Mouse (Mus musculus): Measurements from ENCODE around the gene Zdhhc8. TPM values are rescaled to one million over a fixed set of nuclear protein-coding genes. Genes with fewer than 3 reads are reported as not detected.
A peak's percentile ranks its signal among the peaks of the same experiment; 100 is the strongest.

The Zdhhc8 gene
- total RNA-seq, 2 experiments from 2014 or later: 23.7 to 27.3 TPM

DNA sequence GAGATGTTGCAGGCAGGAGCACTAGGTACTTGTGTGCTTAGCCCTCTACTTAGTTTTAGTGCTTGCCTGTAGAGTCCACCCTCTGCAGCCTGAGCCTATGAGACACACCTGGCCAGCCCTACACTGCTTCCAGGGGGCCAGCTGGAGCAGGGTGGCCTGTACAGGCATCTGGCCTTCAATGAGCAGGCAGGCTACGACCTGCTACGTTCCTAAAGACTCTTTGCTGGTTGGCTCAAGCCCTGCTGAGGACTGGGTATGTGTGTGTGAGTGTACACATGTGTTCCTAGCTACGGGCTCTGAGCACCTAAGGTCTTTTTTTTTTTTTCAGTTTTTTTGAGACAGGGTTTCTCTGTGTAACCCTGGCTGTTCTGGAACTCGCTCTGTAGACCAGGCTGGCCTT is 3.5 kb downstream of the Zdhhc8 start:
- DNase-seq (ENCODE audit: low spot score): no peak

DNA sequence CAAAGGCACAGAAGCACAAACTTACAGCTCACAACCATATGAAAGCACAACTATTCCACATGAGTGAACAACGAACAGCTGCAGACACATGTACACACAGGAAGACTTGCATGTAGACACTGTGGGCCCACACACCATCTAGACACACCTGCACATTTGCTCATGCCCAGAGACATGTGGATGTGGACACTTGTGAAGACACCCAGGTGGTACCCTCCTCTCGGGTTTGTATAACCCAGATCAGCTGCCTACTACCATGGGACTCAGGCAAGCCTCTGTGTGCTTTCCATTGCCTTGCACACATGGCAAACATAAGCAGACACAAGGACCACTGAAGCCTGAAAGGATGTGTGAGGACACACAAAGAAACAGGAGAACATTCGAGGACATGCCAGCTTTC is 3.9 kb downstream of the Zdhhc8 start:
- DNase-seq (ENCODE audit: low spot score): no peak

DNA sequence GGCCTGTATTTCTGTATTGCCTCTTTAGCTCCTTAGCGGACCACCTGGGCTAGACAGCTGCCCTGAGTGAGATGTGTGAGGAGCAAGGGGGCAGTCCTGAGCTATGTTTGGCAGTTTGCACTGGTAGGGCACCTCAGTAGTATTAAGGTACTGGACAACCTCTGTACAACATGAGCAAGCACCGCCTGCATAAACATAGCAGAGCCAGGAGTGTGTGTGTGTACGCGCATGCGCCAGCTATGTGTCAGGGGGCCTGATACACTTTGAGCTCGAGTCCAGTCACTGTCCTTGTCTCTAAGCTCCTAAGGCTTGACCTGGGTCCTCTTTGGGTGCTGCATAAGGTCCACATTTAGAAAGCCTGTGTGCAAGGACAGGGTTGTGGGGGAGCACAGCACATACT is 4.3 kb downstream of the Zdhhc8 start:
- DNase-seq (ENCODE audit: low spot score): no peak

DNA sequence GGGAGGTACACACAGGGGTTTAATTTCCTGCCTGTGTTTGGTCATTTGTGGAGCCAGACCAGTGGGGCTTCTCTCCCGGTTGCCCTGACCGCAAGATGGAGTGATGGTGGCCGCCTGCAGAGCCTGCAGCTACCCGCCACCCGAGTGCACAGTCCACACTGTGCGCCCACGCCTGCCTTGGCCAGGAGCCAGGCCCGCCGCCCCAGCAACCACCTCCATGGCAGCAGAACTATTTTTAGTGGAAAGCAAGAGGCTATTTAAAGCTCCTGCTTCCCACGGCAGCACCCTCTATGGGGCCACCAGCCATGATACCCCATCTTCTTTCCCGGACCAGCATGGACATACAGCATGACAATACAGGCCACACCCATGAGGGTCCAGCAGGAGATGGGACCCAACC is 5.3 kb downstream of the Zdhhc8 start:
- DNase-seq (ENCODE audit: low spot score): peak; percentile 34

DNA sequence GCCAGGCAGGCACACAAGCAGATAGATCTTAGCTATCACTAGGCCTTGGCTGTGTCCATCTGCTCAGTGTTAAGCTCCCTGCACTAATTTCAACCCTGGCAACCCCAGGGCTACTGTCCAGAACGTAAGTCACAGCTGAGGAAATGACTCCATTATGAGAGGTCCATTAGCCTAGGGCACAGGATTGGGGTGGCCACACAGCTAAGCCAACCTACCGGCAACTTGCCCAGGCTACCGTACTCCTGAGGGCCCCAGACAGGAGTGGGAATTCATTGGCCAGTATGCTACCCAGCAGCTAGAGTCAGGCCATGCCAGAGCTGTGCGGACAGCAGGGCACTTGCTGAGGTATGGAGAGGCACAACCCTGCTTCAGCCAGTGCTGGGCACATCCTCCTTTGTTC is 6.1 kb downstream of the Zdhhc8 start:
- DNase-seq (ENCODE audit: low spot score): no peak

DNA sequence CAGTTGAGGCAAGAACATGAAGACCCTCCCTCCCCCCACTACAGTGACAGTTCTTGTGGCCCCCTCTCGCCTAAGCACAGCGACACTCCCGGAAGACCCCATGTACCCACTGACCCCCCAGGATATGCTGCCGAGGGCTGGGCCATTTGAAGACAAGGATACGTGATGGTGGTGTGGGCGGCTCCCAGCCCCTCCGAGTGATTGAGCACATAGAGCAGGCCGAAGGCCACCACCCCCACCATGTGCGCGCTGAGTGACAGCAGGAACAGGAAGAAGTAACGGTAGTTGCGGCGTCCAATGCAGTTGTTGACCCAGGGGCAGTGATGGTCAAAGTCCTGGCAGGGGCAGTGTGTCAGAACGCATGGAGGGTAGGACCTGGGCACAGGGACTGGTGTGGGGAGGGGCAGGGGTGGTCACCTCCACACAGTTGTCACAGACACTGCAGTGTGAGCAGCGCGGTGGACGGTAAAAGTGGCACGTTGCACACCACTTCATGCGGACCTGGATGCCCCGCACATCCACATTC is 7.0 kb downstream of the Zdhhc8 start:
- DNase-seq (ENCODE audit: low spot score): no peak

DNA sequence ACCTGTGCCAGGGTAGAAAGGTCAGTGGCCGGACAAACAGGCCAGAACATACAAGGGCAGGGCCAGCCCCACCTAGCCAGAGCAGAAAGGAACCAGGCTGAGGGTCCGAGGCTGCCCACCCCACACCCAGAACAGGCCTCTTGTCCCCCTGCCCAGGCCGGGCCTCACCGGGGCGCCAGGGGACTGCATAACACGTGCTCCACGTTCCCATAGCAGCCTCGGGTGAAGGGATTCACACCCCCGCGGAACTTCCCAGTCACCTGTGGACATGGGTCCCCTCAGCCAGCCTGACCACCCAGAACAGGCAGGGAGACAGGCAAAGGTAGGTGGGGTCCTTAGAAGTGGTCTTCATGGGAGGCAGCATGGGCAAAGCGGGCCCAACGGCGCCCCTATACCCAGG is 7.7 kb downstream of the Zdhhc8 start:
- DNase-seq (ENCODE audit: low spot score): no peak

DNA sequence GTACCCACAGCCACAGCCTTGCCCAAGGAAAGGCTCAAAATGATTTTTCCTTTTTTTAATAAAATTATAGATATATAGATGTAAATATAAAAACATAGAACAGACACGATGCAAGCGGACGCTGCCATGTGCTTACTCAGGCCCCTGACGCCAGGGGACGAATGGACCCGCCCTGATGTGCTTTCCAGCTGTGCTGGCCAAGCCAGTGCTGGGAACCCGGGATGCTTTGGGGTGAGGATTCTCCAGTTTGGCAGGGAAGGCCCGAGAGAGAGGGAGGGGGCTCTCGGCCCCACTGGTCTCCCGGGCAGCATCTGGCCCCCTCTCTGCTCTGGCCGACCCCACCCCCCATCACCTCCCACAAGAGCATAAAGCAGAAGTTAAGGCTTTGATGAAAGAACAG is 12.7 kb downstream of the Zdhhc8 start:
- peak; percentile 38 for DNase-seq (ENCODE audit: low spot score)

DNA sequence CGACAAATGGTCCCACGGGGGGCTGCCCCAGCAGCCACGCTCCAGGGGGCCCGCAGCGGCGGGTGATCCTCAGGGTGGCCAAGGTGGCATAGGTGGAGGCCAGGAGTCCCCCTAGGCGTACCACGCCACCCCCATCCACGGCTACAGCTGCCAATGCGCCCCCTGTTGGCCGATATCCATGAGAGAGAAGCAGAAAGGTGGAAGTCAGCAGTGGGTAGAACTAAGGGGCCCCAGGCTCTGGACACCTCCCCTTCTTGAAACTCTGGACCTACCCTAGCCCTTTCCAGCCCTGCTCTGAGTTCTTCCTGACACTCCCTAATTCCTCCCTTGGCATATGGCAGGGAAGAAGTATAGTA is 13.4 kb downstream of the Zdhhc8 start:
- DNase-seq (ENCODE audit: low spot score): no peak

DNA sequence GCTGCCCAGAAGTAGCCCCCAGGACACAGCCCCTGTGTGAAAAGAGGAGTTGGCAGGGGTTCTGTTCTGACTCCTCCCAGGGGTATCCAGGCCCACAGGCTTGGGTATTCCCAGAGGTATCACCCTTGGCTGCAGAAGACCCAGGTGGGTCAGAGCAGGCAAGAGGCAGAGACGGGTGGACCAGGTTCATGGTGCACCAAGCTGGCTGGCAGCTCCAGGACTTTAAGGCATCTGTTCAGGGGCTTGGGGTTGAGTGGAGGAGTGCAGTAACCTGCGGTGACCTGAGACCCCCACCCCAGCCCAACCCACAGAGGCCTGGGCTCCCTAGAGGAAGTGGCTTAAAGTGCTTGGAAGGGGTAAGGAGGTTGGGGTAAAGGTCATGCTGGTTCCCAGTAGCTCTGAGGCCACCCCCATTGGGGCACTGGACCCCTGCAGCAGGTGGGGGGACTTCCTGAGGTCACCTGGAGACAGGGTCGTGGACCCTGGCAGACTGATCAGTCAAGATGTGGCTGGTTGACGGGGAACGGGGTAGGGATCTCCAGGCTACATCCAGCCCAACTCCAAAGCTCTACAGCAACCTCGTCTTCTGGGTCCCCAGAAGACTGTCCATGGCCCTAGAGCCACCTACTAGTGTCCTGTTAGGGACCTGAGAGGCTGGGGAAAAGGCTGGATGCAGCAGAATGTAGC is 13.9 kb downstream of the Zdhhc8 start:
- DNase-seq (ENCODE audit: low spot score): no peak

DNA sequence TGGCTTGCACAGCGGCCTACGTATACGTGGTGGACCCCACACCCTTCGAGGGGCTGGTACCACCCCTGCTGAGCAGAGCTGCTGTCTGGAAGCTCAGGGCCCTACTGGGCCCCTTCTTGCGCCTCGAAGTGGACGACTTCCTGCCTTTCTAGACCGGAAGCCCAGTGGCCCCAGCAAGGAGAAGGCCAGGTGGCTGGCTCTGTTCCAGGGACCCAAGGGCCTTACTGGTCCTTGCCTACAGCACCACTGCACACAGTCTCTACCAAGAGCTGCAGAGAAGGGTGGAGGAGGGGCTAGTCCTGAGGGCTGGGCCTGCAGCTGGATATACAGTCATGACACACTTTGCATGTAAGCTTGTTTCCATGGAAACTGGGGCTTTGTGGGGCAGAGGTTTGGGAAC is 14.9 kb downstream of the Zdhhc8 start:
- no peak for DNase-seq (ENCODE audit: low spot score)

DNA sequence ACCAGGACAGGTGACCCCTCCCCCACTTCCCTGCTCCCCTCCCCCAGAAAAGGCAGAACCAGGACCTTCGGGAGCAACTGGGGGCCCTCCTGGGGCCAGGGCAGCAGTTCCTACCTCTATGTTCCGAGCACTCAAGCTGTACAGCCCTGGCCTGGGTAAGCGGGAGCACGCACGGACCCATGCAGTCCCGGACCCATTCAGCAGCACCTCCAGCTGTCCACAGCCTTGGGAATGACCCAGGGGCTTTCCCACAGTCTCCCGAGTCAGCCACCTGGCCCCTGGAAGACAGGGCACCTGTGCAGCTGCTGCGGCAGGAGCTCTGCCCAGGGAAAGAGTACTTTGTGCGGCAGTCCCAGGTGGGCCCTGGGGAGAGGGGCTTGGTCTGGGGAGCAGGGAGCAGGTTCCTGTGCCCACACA is 16.3 kb downstream of the Zdhhc8 start:
- DNase-seq (ENCODE audit: low spot score): no peak

DNA sequence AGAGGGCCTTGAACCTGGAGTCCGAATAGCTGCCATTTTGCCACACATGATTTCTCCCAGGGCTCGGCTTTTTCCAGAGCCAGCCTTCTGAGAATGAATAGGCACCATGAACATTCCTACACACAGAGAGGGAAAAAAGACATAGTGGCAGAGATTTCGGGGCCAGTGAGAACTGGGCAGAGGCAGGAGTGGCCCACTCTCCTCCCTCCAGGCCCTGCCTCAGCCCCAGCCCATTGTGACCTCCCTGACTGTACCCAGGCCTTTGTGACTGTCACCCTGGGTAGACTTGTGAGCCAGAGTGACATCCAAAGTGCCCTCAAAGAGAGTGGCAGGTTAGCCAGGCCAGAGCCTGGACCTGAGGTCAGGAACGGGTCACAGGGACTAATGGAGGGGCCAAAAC is 17.4 kb downstream of the Zdhhc8 start, which contains the start of gene Ccdc188:
Gene Ccdc188 (plus strand): TSS at position 301 of the 400 bp plus-strand sequence.
- no peak for DNase-seq (ENCODE audit: low spot score)

DNA sequence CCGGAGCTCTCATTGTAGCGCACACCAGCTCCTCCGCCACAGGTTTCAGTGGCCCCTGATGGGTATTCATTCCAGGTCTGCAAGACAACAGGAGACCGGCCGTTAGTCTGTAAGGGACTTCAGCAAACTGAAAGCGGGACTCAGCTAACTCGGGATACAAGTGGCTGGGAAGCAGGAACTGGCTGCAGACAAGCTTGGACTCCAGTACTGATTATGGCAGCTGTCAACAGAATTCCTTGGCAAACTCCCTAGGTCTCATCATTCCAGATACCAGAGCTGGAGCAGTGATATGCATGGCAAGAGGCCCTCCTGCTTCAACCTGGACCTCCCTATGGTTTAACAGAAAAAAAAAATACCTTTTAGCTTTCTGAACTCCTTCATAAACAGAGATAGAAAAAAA is 20.1 kb downstream of the Zdhhc8 start:
- DNase-seq (ENCODE audit: low spot score): no peak

DNA sequence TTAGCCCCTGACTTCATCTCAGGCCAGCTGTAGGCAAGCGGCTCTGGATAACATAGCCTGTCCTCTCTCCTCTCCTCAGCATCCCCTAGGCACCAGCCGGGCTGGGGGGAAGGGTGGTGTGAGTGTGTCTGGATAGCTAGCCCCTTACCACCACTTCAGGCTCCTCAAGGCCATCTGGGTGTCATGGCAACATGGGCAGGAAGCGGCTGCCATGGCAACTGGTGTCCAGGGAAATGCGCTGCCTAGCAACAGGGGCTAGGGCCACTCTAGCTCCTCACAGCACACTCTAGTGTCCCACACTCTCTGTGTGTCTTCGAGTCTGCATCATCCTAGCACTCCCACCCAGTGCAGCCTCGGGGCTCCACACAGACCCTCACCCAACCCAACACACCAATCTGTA is 21.2 kb downstream of the Zdhhc8 start:
- no peak for DNase-seq (ENCODE audit: low spot score)

DNA sequence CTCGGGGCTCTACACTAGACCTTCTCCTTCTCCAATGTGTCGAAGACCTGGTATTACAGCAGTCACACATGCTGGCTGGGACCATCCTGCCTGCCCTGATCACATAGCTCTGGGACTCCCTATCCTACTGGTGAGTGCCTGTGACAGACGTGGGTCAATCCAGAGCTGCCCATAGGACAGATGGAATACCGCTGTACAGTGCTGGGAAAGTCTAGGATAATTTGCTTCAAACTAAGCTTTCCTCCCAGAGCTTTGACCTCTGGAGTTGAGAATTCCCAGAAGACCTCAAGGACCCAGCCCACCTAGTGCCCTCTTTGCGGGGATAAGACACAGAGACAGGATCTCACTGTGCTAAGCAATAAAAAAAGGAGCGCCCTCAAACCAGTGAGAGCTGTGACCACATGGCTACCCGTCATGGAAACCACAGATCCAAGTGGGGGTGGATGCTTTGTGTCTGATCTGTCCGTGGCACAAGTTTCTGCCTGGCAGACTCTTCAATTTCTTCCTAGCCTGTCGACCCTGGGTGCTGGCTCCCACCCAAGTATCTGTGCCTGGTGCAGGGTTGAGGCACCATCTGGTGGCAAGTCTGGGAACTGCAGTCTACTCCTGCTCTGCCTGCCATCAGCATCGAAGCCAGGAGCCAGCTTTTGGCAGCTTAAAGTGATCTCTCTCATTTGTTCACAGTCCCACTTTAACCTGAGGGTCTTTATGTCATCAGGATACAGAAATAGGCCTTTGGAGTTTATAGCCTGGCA is 23.3 kb downstream of the Zdhhc8 start:
- peak; percentile 87 for DNase-seq (ENCODE audit: low spot score)

DNA sequence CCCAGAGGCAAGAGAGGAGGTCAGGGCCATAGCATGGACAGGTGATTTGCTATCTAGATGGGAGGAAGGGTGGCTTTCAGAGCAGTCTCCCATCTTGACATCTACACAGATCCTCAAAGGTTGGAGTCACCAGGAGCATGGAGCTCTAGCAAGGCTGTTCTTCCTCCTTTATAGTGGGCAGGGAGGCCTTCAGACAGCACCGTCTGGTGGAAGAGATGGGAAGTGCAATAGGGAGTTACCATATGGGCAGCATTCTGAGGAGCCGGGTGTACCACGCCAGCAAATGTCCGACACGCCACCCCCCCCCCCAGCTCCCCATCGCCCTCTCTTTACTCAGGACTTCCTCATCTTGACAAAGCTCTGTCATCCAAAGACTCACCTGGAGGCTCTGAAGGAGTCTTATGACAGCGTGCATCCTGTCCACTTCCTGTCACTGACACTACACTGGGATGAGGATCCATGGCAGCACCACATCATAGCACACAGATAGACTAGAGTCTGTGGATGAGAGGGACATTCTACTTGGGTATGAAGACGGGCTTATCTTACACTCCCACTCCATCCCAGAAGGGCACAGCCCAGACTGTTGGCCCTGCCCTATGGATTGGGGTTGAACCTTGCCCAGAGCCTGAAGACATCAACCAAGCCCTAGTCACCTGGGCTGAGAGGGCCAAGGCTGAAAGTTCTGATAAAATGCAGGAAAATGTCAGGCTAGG is 24.1 kb downstream of the Zdhhc8 start:
- peak; percentile 69 for DNase-seq (ENCODE audit: low spot score)

DNA sequence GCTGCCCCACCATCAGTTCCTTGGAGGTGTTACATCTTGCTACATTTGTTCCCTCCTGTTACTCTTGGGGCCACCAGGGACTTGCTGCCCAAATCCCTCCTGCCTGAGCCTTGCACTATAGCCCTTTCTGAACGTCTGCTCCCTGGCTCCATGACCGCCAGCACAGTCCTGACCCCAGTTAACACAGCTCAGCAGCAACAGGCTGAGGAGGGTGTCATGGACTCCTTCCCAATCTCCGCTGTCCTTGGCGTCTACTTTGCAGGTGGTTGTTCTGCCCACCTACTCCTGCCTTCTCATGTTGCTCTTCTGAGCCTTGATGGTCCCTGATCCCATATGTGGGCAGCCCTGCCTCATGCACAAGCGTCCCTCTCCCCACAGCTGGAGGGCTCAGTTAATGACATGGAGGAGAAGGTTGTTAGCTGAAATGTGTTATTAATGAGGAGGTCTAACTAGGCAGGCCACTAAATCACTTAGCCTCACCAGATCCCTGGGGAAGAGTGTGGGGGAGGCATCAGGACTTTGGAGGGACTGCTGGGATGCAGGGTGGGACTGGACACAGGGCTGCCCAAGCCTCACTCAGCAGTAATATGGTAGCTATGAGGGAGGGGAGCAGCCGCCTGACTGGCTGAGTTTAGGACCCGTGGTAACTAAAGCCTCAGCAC is 31.4 kb downstream of the Zdhhc8 start:
- DNase-seq (ENCODE audit: low spot score): no peak

DNA sequence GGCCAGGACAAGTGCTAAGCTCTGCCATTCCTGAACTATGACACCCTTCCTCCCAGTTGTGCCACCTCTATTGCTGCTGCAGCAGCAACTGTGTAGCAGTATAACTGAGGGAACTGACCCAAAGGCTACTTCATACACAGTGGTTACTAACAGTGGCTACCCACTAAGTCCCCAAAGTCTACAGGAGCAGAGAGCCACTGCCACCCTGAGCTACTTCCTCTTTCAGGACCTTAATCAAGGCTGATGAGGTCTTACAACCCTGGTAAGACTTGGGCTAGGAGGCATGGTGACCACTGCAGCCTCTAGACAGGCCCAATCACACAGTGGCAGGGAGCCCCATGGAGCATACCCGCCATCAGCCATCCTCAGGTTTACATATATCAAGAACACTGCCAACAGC is 32.9 kb downstream of the Zdhhc8 start:
- no peak for DNase-seq (ENCODE audit: low spot score)

DNA sequence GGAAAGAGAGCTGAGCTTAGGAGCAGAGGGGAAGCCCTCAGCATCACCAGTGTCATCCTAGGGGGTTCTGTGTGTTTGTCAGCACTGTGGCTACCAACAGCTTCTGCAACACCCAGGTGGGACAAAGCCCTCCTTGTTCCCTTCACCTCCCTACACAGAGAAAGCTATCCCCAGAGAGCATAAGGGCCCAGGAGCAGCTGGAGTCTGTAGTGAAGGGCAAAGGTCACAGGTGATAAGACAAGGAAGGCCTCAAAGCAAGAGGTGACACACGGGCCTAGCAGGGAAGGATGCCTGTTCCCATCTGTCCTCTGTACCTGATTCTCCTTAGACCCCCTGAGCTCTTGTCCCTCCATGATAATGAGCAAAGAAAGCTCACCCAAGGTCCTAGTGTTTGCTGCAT is 33.3 kb downstream of the Zdhhc8 start:
- no peak for DNase-seq (ENCODE audit: low spot score)

DNA sequence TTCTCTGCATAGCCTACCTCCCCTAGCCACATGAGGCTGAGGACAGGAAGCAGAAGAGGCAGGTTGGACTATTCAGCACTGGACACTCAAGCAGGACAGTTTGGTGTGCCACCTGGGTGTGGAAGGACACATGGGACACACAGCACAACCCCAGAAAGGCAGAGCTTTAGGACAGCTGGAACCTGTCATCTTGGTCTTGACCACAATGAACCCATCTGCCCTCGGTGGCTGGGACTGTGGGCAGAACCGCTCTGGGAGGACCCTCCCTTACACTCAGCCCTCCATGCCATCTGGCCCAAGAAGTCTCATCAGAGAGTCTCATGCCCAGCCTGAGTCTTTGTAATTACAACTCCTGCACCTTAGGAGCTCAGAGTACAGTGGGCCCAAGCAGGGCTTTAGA is 34.9 kb downstream of the Zdhhc8 start:
- DNase-seq (ENCODE audit: low spot score): no peak

Measured in gastrocnemius, adult 18-20 months (tissue).